Mouse (Mus musculus): ENCODE measurements around the gene Fam181b. TPM values are rescaled to one million over a fixed set of nuclear protein-coding genes. Genes with fewer than 3 reads are reported as not detected.

Gene Fam181b
- polyA plus RNA-seq (2014; fragmentation: Illumina TruSeq; extraction: RNeasy Lipid Tissue Mini Kit (QIAGEN cat#74804); ENCODE audit: low read depth, low replicate concordance) = 4.7 TPM

DNA sequence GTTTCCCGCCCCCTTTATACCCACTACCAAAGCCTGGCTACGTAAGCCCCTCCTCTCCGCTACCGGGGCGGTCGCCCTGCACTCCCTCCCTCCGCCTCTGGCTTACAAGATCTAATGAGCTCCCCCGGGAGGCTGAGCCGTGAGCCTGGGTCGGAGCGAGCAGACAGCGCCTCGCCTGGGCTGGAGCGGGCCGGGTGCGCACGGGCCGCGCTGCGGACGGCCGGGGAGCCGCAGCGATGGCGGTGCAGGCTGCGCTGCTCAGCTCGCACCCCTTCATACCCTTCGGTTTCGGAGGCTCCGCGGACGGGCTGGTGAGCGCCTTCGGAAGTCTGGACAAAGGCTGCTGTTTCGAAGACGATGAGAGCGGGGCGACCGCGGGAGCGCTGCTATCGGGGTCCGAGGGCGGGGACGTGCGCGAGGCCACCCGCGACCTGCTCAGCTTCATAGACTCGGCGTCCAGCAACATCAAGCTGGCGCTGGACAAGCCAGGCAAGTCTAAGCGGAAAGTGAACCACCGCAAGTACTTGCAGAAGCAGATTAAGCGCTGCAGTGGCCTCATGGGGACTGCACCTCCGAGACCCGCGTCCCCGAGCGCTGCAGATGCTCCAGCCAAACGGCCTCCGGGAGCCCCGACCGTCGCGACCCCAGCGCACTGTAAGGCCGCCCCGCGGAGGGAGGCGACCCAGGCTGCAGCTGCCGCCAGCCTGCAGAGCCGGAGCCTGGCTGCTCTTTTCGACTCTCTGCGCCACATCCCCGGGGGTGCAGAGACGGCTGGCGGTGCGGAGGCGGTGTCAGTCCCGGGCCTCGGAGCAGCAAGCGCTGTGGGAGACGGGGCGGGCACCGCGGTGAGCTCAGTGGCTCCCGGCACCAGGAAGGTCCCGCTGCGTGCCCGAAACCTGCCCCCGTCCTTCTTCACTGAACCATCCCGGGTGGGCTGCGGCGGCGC, at the start of gene Fam181b:
Gene Fam181b, plus strand, starts transcription at position 81 of the 946 bp plus-strand sequence.

Other genes with a start within 250 kb of the Fam181b start
- 8.3 TPM for gene Ddias, start 205.6 kb upstream of the Fam181b start, polyA plus RNA-seq (2014; fragmentation: Illumina TruSeq; extraction: RNeasy Lipid Tissue Mini Kit (QIAGEN cat#74804); ENCODE audit: low read depth, low replicate concordance)
- 19.7 TPM for gene Prcp, start 205.4 kb upstream of the Fam181b start, polyA plus RNA-seq (2014; fragmentation: Illumina TruSeq; extraction: RNeasy Lipid Tissue Mini Kit (QIAGEN cat#74804); ENCODE audit: low read depth, low replicate concordance)

Data from adrenal gland, adult 10 weeks (tissue).